In the genomic region with DNA sequence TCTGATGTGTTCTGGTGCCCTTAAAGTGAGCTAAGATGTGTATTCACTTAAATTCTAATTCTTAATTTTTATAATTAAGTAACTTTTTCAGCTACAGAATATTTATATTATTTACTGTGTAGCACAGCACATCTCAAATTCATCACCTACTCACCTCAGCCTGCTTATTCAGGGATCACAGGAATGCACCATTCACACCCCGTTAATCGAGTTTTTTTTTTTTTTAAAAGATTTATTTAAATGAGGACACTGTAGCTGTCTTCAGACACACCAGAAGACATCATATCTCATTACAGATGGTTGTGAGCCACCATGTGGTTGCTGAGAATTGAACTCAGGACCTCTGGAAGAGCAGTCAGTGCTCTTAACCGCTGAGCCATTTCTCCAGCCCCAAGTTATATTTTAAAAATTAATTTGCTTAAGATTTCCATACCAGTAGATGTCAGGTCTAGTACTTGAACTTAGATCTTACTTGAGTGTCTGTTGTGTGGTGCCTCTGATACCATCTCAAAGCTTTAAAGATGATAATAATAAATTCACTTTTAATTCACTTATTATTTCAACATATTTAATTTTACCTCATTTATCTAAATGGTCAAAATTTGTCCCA, we compare ENCODE assay signal across 11 mouse cellular contexts. TPM values are rescaled to one million over a fixed set of nuclear protein-coding genes. Genes with fewer than 3 reads are reported as not detected.
A peak's percentile ranks its signal among the peaks of the same experiment; 100 is the strongest.
DNase-seq lines count a peak whose midpoint lies in the region; ATAC-seq lines count a peak whose summit lies in the region.
"Had no signal": no experiment of that assay in that cellular context is flagged by ENCODE, and none has a peak within 500 bp of the region (broad histone marks: within the 10 kb centered on the region; RNA-seq: fewer than 3 reads in every experiment).

No protein-coding gene starts in this region.

- H3K27ac ChIP-seq in neural tube, embryonic 11.5 days (ENCODE audit: low read depth, low read length): no peak overlapping the region
- H3K27ac ChIP-seq in hindbrain, embryonic 10.5 days: no peak overlapping the region
- H3K27ac ChIP-seq in liver, embryonic 15.5 days (replicated peaks): peak overlapping the region; percentile 82; the same call in 1 of the 2 replicates

- no peaks in the 10 kb centered on the region for H3K36me3 ChIP-seq in neural tube, embryonic 11.5 days (ENCODE audit: control insufficient read depth, insufficient read depth, low read length)
- peaks cover 29% of the 10 kb centered on the region for H3K36me3 ChIP-seq in hindbrain, embryonic 10.5 days
- H3K36me3 ChIP-seq in liver, embryonic 15.5 days (replicated peaks): peaks cover 23% of the 10 kb centered on the region

- no peaks in the 10 kb centered on the region for H3K9me3 ChIP-seq in neural tube, embryonic 11.5 days (ENCODE audit: control insufficient read depth, low read length)
- H3K9me3 ChIP-seq in hindbrain, embryonic 10.5 days: no peaks in the 10 kb centered on the region
- H3K9me3 ChIP-seq in liver, embryonic 15.5 days (replicated peaks): no peaks in the 10 kb centered on the region

- WGBS in neural tube, embryonic 11.5 days: 56% methylated on average over 3 of the region's 3 CpGs
- WGBS in hindbrain, embryonic 10.5 days: 67% methylated on average over 3 of the region's 3 CpGs
- 38% methylated on average over 3 of the region's 3 CpGs for WGBS in liver, embryonic 15.5 days (ENCODE audit: insufficient replicate concordance)

- DNase-seq in neural tube, embryonic 11.5 days (ENCODE audit: low spot score): no peak
- no peak for DNase-seq in neural tube, embryonic 10.5 days (ENCODE audit: extremely low spot score, low spot score)
- no peak for DNase-seq in hindbrain, embryonic 10.5 days (ENCODE audit: low spot score)
- no peak for DNase-seq in spleen, adult 12 weeks (ENCODE audit: low spot score)
- DNase-seq in gastrocnemius, postnatal 10 days: no peak
- no peak for DNase-seq in right cerebral cortex, postnatal 10 days (ENCODE audit: low spot score in 2 of 2)
- DNase-seq: cerebellum, adult 11-12 months; heart, postnatal 10 days; lung, postnatal 36 days; spleen, adult 18-20 months had no signal

- peak overlapping the region; percentile 100 for H3K4me3 ChIP-seq in neural tube, embryonic 11.5 days (ENCODE audit: low read depth, low read length)
- peak overlapping the region; percentile 96 for H3K4me3 ChIP-seq in hindbrain, embryonic 10.5 days
- H3K4me3 ChIP-seq in liver, embryonic 15.5 days (replicated peaks): peak overlapping the region; percentile 100

- peak overlapping the region; percentile 84 for H3K4me2 ChIP-seq in neural tube, embryonic 11.5 days (ENCODE audit: low read depth)
- peak overlapping the region; percentile 78 for H3K4me2 ChIP-seq in liver, embryonic 15.5 days

- no peak overlapping the region for H3K9ac ChIP-seq in neural tube, embryonic 11.5 days (ENCODE audit: low read length)
- H3K9ac ChIP-seq in liver, embryonic 15.5 days: peak overlapping the region; percentile 100

- no peak for ATAC-seq in neural tube, embryonic 11.5 days (ENCODE audit: insufficient read depth, low FRiP score, low TSS enrichment)
- ATAC-seq in liver, embryonic 15.5 days (ENCODE audit: insufficient read depth): no peak

- H3K4me1 ChIP-seq in neural tube, embryonic 11.5 days (ENCODE audit: control insufficient read depth, insufficient read depth, low read length): no peaks in the 10 kb centered on the region
- peaks cover 13% of the 10 kb centered on the region for H3K4me1 ChIP-seq in hindbrain, embryonic 10.5 days (replicated peaks)
- H3K4me1 ChIP-seq in liver, embryonic 15.5 days (replicated peaks): peaks cover 53% of the 10 kb centered on the region

- H3K27me3 ChIP-seq in neural tube, embryonic 11.5 days (ENCODE audit: control insufficient read depth, insufficient read depth, low read length): no peaks in the 10 kb centered on the region
- no peaks in the 10 kb centered on the region for H3K27me3 ChIP-seq in hindbrain, embryonic 10.5 days (ENCODE audit: insufficient read depth, poor library complexity, severe bottlenecking)
- no peaks in the 10 kb centered on the region for H3K27me3 ChIP-seq in liver, embryonic 15.5 days

RNA-seq across cellular contexts. Expression of gene Atad5, which starts 1.5 kb away (rescaled TPM):
- polyA plus RNA-seq in neural tube, embryonic 11.5 days (2014; fragmentation: Nextera tagmentation; extraction: Ambion mirVana): 14.2 and 15.6 TPM in 2 replicates
- 11.5 and 16.2 TPM in 2 replicates for polyA plus RNA-seq in hindbrain, embryonic 10.5 days (2016; fragmentation: Nextera tagmentation; extraction: Ambion mirVana)
- polyA plus RNA-seq in liver, embryonic 15.5 days (2015; fragmentation: Nextera tagmentation; extraction: Ambion mirVana): 9.1 and 9.4 TPM in 2 replicates
- total RNA-seq in gastrocnemius, postnatal 10 days (2021): 1 to 10 TPM; 3.6 to 3.8 TPM

RNA-seq across cellular contexts. Expression of gene Crlf3, which starts 9.9 kb away (rescaled TPM):
- polyA plus RNA-seq in neural tube, embryonic 11.5 days (2014; fragmentation: Nextera tagmentation; extraction: Ambion mirVana): 34.6 and 39.2 TPM in 2 replicates
- 24.5 and 38.0 TPM in 2 replicates for polyA plus RNA-seq in hindbrain, embryonic 10.5 days (2016; fragmentation: Nextera tagmentation; extraction: Ambion mirVana)
- polyA plus RNA-seq in liver, embryonic 15.5 days (2015; fragmentation: Nextera tagmentation; extraction: Ambion mirVana): 106 and 115 TPM in 2 replicates
- total RNA-seq in gastrocnemius, postnatal 10 days (2021): 10 to 100 TPM; 11.6 to 14.9 TPM

RNA-seq across cellular contexts. Expression of gene Tefm, which starts 51.3 kb away (rescaled TPM):
- polyA plus RNA-seq in neural tube, embryonic 11.5 days (2014; fragmentation: Nextera tagmentation; extraction: Ambion mirVana): 28.5 and 32.4 TPM in 2 replicates
- polyA plus RNA-seq in hindbrain, embryonic 10.5 days (2016; fragmentation: Nextera tagmentation; extraction: Ambion mirVana): 33.6 and 34.7 TPM in 2 replicates
- 11.9 and 12.2 TPM in 2 replicates for polyA plus RNA-seq in liver, embryonic 15.5 days (2015; fragmentation: Nextera tagmentation; extraction: Ambion mirVana)
- total RNA-seq in gastrocnemius, postnatal 10 days (2021): 10 to 100 TPM; 21.0 to 22.2 TPM
